Mouse (Mus musculus) myocyte (in vitro differentiated cells): ENCODE results near the gene Raf1.

ENCODE experiments used
- CEBPB ChIP-seq: IDR thresholded peaks from 2 replicates; pipeline ENCODE4 v1.6.1; 2011; ENCODE audit warnings: mild to moderate bottlenecking, moderate library complexity; ENCODE audit not compliant: poor library complexity, insufficient read depth, severe bottlenecking
- MAX ChIP-seq: IDR thresholded peaks from one replicate; pipeline ENCODE4 v1.6.1; 2011; ENCODE audit warnings: low read depth, mild to moderate bottlenecking, control low read depth
- MYOD1 ChIP-seq, 3 experiments: IDR thresholded peaks; one replicate each; pipeline ENCODE4 v1.6.1; 2011; ENCODE audit warnings: control low read depth in 2 of 3, low read depth in 2 of 3, mild to moderate bottlenecking in 2 of 3, moderate library complexity in 1 of 3; ENCODE audit not compliant: insufficient read length in 2 of 3, control insufficient read depth in 1 of 3
- POLR2A ChIP-seq: IDR thresholded peaks from one replicate; pipeline ENCODE4 v1.6.1; 2011; ENCODE audit warnings: low read depth, mild to moderate bottlenecking, control low read depth, moderate library complexity; ENCODE audit not compliant: insufficient read length
- POLR2AphosphoS2 ChIP-seq: IDR thresholded peaks from one replicate; pipeline ENCODE4 v1.6.1; 2011; ENCODE audit warnings: low read depth, control low read depth; ENCODE audit not compliant: insufficient read length
- TCF12 ChIP-seq: IDR thresholded peaks from one replicate; pipeline ENCODE4 v1.6.1; 2011; ENCODE audit warnings: mild to moderate bottlenecking, control low read depth; ENCODE audit not compliant: poor library complexity, insufficient read depth, severe bottlenecking
- USF1 ChIP-seq: IDR thresholded peaks from one replicate; pipeline ENCODE4 v1.6.1; 2011; ENCODE audit warnings: low read depth, mild to moderate bottlenecking, control low read depth, moderate library complexity

DNA sequence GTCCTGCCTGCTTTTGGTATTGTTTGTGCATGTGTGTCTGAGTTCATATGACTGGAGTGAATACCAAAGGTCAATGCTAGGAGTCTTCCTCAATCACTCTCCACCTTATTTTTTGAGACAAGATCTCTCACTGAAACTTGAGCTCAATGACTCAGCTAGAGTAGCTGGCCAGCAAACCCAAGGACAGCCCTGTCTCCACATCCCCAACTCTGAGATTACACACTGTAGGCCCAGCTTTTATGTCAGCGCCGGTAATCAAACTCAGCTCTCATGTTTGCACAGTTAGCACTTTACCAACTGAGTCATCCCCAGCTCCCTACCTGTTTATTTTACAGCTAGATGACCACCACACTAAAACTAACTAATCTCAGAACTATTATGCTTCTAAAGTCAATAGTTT is 42.4 kb downstream of the Raf1 start:
- TF ChIP-seq MAX (no peak), POLR2A (no peak), CEBPB (no peak), POLR2AphosphoS2 (no peak), USF1 (no peak), MYOD1 (IDR thresholded peaks at IDR 0.05; ENCODE audit: control insufficient read depth in 1 of 3, insufficient read length in 2 of 3, low read depth in 2 of 3) (no peak), TCF12 (no peak)
